ENCODE assay signal across 8 mouse cellular contexts in genomic region chr13:41746971-41747615, GRCm38 (mm10).
DNase-seq lines count a peak whose midpoint lies in the region; ATAC-seq and TF ChIP-seq lines count a peak whose summit lies in the region.
"Had no signal": no experiment of that assay in that cellular context is flagged by ENCODE, and none has a peak within 500 bp of the region (broad histone marks: within the 10 kb centered on the region; RNA-seq: fewer than 3 reads in every experiment).

No protein-coding gene starts in this region.

- H3K4me2 ChIP-seq in lung, embryonic 16.5 days (ENCODE audit: low read depth, low read length): no peak overlapping the region
- H3K4me2 ChIP-seq: embryonic facial prominence, embryonic 12.5 days had no signal

- 46% methylated on average over 8 of the region's 8 CpGs for WGBS in kidney, adult 2 months
- 50% methylated on average over 8 of the region's 8 CpGs for WGBS in lung, embryonic 16.5 days

- no peak overlapping the region for H3K27ac ChIP-seq in kidney, adult 2 months (ENCODE audit: insufficient read depth, low read depth, low read length)
- H3K27ac ChIP-seq in lung, embryonic 16.5 days (ENCODE audit: low read length): no peak overlapping the region
- H3K27ac ChIP-seq: embryonic facial prominence, embryonic 12.5 days had no signal

- peak; percentile 66 for ATAC-seq in CD4-positive, CD25-positive, alpha-beta regulatory T cell, adult 4 months
- ATAC-seq in granulocyte monocyte progenitor cell, adult 5-6 weeks (replicated peaks; ENCODE audit: poor library complexity, severe bottlenecking): peak; percentile 65
- peak; percentile 77; the same call in 1 of the 2 replicates for ATAC-seq in lung, embryonic 16.5 days (ENCODE audit: low read depth)

- peak; percentile 73 for DNase-seq in kidney, adult 2 months
- DNase-seq in kidney, postnatal 10 days: no peak
- peak; percentile 60 for DNase-seq in ZHBTc4 (ENCODE audit: low read depth, low spot score)
- DNase-seq in splenic B cell, adult 2 months (ENCODE audit: low read depth, low spot score): peak; percentile 77

- H3K4me3 ChIP-seq in kidney, adult 2 months (ENCODE audit: insufficient read depth, low read depth, low read length): no peak overlapping the region
- no peak overlapping the region for H3K4me3 ChIP-seq in lung, embryonic 16.5 days (ENCODE audit: low read length)
- H3K4me3 ChIP-seq: embryonic facial prominence, embryonic 12.5 days had no signal

- H3K36me3 ChIP-seq in kidney, adult 2 months (ENCODE audit: control insufficient read depth, insufficient read depth, low read length): no peaks in the 10 kb centered on the region
- H3K36me3 ChIP-seq in lung, embryonic 16.5 days (ENCODE audit: control insufficient read depth, insufficient read depth, low read length): no peaks in the 10 kb centered on the region
- H3K36me3 ChIP-seq in splenic B cell, adult 2 months (ENCODE audit: control insufficient read depth, insufficient read depth, low read length, poor library complexity, severe bottlenecking): no peaks in the 10 kb centered on the region
- H3K36me3 ChIP-seq: embryonic facial prominence, embryonic 12.5 days had no signal

- no peaks in the 10 kb centered on the region for H3K27me3 ChIP-seq in kidney, adult 2 months (replicated peaks; ENCODE audit: control insufficient read depth, insufficient read depth, low read length)
- no peaks in the 10 kb centered on the region for H3K27me3 ChIP-seq in lung, embryonic 16.5 days (ENCODE audit: control insufficient read depth, insufficient read depth, low read depth, low read length)
- H3K27me3 ChIP-seq in splenic B cell, adult 2 months (ENCODE audit: control insufficient read depth, insufficient read depth, low read length, poor library complexity, severe bottlenecking): no peaks in the 10 kb centered on the region
- H3K27me3 ChIP-seq: embryonic facial prominence, embryonic 12.5 days had no signal

- H3K4me1 ChIP-seq in kidney, adult 2 months (ENCODE audit: control insufficient read depth, insufficient read depth, low read length): no peaks in the 10 kb centered on the region
- H3K4me1 ChIP-seq in lung, embryonic 16.5 days (replicated peaks; ENCODE audit: control insufficient read depth, insufficient read depth, low read length): no peaks in the 10 kb centered on the region
- H3K4me1 ChIP-seq: embryonic facial prominence, embryonic 12.5 days had no signal

- H3K9me3 ChIP-seq in lung, embryonic 16.5 days (ENCODE audit: control insufficient read depth, low read length): no peaks in the 10 kb centered on the region
- H3K9me3 ChIP-seq: embryonic facial prominence, embryonic 12.5 days had no signal

- H3K9ac ChIP-seq in lung, embryonic 16.5 days (ENCODE audit: low read length): no peak overlapping the region
- H3K9ac ChIP-seq: embryonic facial prominence, embryonic 12.5 days had no signal

- peak; percentile 13; the same call in 1 of the 2 replicates for TF ChIP-seq CTCF in kidney, adult 2 months (conservative IDR thresholded peaks at IDR 0.05; ENCODE audit: insufficient read depth, insufficient read length, low read depth, low read length)

- no peak for TF ChIP-seq POLR2A in kidney, adult 2 months (IDR thresholded peaks at IDR 0.05; ENCODE audit: low read depth, low read length)
